Mouse (Mus musculus) Muller cell, postnatal 12 days (primary cell): ENCODE measurements around the gene Gm9936.
A peak's percentile ranks its signal among the peaks of the same experiment; 100 is the strongest.
"Not testable (repeated sequence)": the region's sequence is repeated elsewhere in the genome, so short reads cannot be mapped to it uniquely, and the experiment has no call there.

Source experiments
- DNase-seq: peaks from one replicate; pipeline ENCODE4 v3.0.0-alpha.2; 2015; ENCODE audit errors: inconsistent ontology term

Gm9936 gene

GRCm38 (mm10) chr5:114858582-114858981 lies at the start of gene Gm9936:
Gene Gm9936 (minus strand): TSS chr5:114858682.
- DNase-seq = no peak

- peak; percentile 50 for DNase-seq
Observed at GRCm38 (mm10) chr5:114902413-114902812, 43.9 kb upstream of the Gm9936 start.

GRCm38 (mm10) chr5:114898857-114899256 lies 40.4 kb upstream of the Gm9936 start:
- no peak for DNase-seq

DNA sequence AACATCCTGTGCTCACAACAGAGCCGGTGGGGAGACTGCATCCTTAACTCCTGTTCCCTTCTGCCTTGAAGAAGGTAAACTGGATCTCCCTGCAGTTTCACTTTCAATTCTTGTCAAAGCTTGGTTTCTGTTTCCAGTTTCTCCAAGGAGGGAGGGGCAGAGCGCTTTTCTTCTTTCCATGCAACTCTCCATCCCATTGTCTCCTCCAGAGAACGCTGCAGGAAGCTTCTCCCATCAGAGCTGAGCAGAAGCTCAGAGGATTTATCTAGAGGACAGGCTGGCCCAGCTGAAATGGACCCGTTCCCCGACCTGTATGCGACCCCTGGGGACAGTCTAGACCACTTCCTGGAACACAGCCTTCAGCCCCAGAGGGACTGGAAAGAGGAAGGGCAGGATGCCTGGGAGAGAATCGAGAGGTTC lies 38.9 kb upstream of the Gm9936 start:
- DNase-seq = peak; percentile 74

- no peak for DNase-seq
Observed at GRCm38 (mm10) chr5:114896688-114897373, 38.3 kb upstream of the Gm9936 start, which contains the start of gene Oasl2. Gene Oasl2 (plus strand): TSS chr5:114896936.

GRCm38 (mm10) chr5:114895542-114895941 lies 37.1 kb upstream of the Gm9936 start:
- no peak for DNase-seq

- no peak for DNase-seq
Observed at GRCm38 (mm10) chr5:114888995-114889394, 30.5 kb upstream of the Gm9936 start.

GRCm38 (mm10) chr5:114886801-114887200 lies 28.3 kb upstream of the Gm9936 start:
- DNase-seq = no peak

- no peak for DNase-seq
Observed at GRCm38 (mm10) chr5:114883022-114883421, 24.5 kb upstream of the Gm9936 start.

GRCm38 (mm10) chr5:114882319-114882718 lies 23.8 kb upstream of the Gm9936 start:
- DNase-seq = not testable (repeated sequence)

GRCm38 (mm10) chr5:114879399-114879798 lies 20.9 kb upstream of the Gm9936 start:
- no peak for DNase-seq

GRCm38 (mm10) chr5:114877487-114877886 lies 19.0 kb upstream of the Gm9936 start:
- peak; percentile 52 for DNase-seq

DNA sequence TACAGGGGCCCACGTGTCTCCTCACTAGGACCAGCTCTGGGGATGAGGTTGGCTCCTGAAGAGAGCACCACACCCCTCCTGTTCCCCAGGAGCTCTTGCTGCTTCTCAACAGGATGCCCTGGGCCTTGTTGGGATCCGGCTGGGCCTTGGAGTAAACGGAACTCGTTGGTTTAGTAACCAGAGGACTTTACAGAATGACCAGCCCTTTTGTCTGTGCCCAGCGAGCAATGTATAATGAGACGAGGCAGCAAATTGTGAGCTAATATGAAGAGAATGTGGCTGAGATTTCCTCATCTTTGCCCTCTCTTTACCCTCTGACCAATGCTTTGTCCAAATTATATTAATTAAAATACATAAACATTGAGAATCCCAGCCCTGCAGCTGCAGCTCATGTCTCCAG lies 17.8 kb upstream of the Gm9936 start:
- DNase-seq = peak; percentile 98

- no peak for DNase-seq
Observed at GRCm38 (mm10) chr5:114875858-114876257, 17.4 kb upstream of the Gm9936 start.

- DNase-seq = no peak
Observed at GRCm38 (mm10) chr5:114865279-114865678, 6.8 kb upstream of the Gm9936 start.

DNA sequence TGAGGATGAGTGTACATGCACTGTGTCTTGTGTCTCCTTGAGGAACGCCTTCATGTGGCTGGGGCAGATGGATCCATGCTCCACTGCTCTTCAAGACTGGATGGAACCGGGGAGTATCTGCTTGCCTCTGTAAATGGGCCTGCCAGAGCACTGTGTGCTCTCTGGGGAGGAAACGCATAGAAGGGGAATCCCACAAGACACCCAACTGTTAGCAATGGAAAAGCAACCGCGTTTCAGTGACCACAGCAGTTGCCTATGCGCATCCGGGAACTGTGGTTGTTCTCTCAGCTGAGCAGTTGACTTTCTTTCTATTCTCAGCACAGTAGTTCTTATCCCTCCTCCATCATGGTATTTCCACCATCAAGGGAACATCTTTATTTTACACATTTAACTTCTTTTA lies 6.3 kb upstream of the Gm9936 start:
- DNase-seq = no peak

DNA sequence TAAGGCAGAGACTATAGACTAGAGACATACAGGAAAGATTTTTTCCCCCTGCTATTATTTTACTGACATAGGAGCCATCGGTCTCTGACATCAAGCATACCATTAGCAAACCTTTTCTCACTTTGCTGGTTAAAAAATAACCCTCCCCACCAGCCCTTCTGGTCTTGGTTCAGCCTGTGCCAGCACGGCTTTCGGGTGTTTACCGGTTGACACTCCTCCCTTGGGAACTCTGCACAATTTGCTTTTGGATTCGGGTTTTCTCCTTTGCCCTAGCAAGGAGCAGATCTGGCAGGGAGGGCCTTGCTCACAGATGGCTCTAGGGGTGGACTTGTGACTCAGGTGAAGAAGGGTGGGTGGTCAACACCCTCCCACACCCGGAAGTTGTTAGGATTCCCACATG lies 3.2 kb upstream of the Gm9936 start:
- DNase-seq = no peak

- DNase-seq = peak; percentile 73
Observed at GRCm38 (mm10) chr5:114859253-114859652, 771 bp upstream of the Gm9936 start.

DNA sequence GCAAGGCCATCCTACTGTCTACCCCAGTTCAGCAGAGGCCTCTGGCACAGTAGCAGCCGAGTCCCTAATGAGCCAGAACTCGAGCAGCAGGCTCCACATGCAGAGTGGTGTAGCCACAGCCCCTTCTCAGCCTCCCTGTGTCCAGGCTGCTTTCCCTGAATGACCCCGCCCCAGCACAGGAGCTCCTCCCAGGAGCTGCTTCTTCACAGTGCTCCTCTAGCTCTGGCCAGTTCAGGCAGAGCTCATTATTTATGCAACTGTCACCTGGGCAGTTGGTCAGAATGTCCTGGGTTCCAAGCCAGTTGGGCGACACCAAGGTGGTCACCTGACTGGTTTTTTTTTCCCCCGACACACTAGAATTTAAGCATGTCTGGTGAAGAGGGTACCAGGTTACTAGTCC lies 5.1 kb downstream of the Gm9936 start, which contains the start of gene 4930519G04Rik:
Gene 4930519G04Rik (plus strand): TSS at position 301 of the 400 bp plus-strand sequence.
- DNase-seq = not testable (repeated sequence)

DNA sequence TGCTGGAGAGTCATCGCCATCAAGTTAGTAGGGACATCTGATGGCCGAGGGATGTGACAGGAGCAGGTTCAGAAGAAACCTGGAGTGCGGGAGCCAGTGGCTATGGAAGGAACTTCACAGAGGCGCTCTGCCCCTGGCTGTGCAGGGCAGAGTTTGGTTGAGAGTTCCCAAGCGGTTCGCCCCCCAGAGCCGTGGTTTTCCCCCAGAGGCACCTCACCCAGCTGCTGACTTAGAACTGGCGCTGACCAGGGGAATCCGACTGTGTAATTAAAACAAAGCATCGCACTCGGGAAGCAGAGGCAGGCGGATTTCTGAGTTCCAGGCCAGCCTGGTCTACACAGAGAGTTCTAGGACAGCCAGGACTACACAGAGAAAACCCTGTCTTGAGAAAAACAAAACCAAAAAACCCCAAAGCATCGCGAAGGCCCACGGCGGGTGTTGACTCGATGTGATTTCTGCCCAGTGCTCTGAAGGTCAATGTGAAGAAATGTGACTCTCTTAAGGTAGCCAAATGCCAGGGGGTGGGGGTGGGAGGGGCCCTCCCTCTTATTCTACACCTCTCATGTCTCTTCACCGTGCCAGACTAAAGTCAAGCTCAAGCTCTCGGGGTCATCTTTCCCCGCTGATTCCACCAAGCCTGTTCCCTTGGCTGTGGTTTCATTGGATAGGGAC lies 6.8 kb downstream of the Gm9936 start:
- no peak for DNase-seq

DNA sequence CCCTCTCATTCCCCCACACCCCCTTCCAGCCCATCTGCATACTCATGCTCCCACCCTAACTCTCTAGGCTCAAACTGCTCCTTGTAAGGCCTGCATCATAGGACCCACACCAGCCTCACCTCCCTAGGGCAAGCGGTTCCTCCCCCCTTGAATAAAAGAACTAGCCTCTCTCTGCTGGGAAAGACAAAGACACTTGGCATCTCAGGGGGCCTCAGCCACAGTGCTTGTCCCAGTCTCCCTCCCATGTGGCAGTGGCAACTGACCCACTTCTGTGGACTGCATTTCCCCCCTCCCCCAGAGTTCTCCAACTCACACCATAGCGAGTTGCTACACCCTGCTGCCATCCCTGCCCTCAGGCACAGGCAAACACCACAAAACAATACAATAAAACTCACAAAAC lies 14.1 kb downstream of the Gm9936 start:
- DNase-seq = not testable (repeated sequence)

GRCm38 (mm10) chr5:114842674-114843073 lies 15.8 kb downstream of the Gm9936 start:
- DNase-seq = no peak

- DNase-seq = not testable (repeated sequence)
Observed at GRCm38 (mm10) chr5:114842155-114842554, 16.3 kb downstream of the Gm9936 start.
